Mouse (Mus musculus) bone marrow macrophage, adult 2 months (primary cell): ENCODE data around the gene Osm. TPM values are rescaled to one million over a fixed set of nuclear protein-coding genes. Genes with fewer than 3 reads are reported as not detected.

ENCODE experiments used
- H3K27ac ChIP-seq: 2 replicates; pipeline ENCODE4 v1.5.1; 2012; ENCODE audit warnings: low read depth, low read length; ENCODE audit not compliant: insufficient read depth
- H3K4me1 ChIP-seq: 2 replicates; pipeline ENCODE4 v1.6.1; 2012; ENCODE audit warnings: low read length; ENCODE audit not compliant: control insufficient read depth, insufficient read depth
- H3K4me3 ChIP-seq: 2 replicates; pipeline ENCODE4 v1.5.1; 2012; ENCODE audit warnings: mild to moderate bottlenecking, low read length, moderate library complexity; ENCODE audit not compliant: insufficient read depth
- CTCF ChIP-seq: IDR thresholded peaks from 2 replicates; pipeline ENCODE4 v1.5.1; 2012; ENCODE audit warnings: low read depth, mild to moderate bottlenecking, low read length, moderate library complexity
- POLR2A ChIP-seq: IDR thresholded peaks from 2 replicates; pipeline ENCODE4 v1.6.1; 2012; ENCODE audit warnings: mild to moderate bottlenecking, low read depth, low read length, borderline replicate concordance
- polyA plus RNA-seq: library from polyadenylated mRNA; stranded (reverse); fragments of >200 nt; gene quantifications from 2 replicates; pipeline ENCODE4 v1.2.4, GENCODE M21; 2012; ENCODE audit not compliant: missing spikeins, insufficient read depth, insufficient read length

Gene Osm
- polyA plus RNA-seq, 1 experiment, result 5.3 TPM

DNA sequence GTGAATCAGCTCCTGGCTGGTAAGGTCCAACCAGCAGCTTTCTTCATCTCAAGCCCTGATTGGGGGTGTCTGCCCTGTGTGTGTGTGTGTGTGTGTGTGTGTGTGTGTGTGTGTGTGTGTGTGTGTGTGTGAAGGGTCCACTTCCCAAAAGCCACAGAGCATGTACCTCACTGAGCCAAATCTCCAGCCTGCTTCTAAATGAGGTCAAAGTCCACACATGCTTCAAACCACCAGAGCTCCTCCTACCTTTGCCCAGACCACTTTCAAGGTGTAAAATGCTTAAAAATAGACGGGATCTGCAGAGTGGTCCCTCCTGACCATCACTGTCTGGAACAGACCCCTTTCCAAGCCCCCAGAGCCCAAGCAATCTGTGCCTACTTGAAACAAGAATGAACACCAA, 27.1 kb downstream of the Osm start:
- no peak overlapping the region for H3K27ac ChIP-seq
- no peak overlapping the region for H3K4me3 ChIP-seq
- no peak for TF ChIP-seq POLR2A
- TF ChIP-seq CTCF, result no peak
- H3K4me1 ChIP-seq, result peaks cover 13% of the 10 kb centered on the region

DNA sequence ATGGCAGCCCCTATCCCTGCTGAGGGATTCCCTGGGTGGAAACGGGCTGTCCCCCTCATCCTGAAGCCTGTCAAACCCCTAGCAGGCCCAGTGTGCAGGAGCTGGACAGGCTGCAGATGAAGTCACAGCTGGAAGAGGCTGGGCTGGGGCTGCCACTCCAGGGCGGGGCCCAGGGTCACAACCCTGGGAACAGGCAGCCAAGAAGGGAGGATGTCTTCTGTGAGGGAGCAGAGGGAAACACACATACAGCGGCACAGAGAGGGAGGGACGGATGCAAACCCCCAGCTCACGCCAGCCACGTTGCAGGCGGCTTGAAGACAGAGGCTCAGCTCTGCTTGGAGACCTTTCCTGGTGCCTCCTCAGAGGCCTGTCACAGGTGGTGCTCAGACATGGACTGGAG, 27.8 kb downstream of the Osm start:
- H3K4me3 ChIP-seq, result no peak overlapping the region
- TF ChIP-seq POLR2A (no peak), CTCF (no peak)
- H3K4me1 ChIP-seq, result peaks cover 13% of the 10 kb centered on the region
- H3K27ac ChIP-seq, result no peak overlapping the region

DNA sequence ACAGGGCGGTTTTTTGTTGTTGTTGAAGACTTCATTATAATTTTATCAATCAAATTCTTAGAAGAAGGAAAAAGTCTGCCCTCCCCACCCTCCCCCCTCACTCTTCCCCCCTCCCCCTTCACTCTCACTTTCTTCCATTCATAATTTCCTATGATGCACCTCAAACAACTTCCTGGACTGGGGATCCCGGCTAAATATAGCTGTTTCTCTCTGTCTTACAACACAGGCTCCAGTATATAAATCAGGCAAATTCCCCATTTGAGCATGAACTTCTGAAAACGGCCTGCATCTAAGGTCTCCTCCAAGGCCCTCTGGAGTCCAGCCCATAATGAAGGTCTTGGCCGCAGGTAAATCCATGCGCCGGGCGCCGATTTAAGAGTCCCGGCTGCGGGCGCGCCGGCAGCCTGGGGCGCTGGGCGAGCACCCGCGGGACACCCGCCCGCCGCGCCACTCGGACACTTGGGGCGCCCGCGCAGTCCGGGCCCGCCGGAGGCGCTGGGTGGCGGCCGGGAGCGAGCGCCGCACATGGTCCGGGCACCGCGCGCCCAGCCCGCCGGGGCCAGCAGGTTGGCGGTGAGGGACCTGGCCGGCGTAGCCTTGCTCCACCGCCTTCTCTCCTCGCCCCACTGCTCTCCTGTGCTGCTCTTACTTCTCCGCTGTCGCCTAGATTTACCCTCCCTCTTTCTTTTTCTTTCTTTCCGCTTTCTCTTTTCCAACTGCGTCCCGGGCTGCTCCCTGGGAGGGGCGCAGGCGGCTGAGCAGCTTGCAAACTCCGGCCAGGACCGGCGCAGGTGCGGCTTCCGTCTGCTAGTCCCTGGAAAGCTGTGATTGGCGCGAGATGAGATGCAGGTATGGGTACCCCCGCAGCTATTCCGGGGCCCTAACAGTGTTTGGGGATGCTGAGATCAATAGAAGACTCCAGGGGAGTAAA, 30.3 kb downstream of the Osm start:
- no peak overlapping the region for H3K27ac ChIP-seq
- no peak for TF ChIP-seq POLR2A
- TF ChIP-seq CTCF, result no peak
- H3K4me1 ChIP-seq, result 0 out of 2 replicates have a peak, but pooled peaks cover 3% of the 10 kb centered on the region
- H3K4me3 ChIP-seq, result peak overlapping the region; percentile 65

DNA sequence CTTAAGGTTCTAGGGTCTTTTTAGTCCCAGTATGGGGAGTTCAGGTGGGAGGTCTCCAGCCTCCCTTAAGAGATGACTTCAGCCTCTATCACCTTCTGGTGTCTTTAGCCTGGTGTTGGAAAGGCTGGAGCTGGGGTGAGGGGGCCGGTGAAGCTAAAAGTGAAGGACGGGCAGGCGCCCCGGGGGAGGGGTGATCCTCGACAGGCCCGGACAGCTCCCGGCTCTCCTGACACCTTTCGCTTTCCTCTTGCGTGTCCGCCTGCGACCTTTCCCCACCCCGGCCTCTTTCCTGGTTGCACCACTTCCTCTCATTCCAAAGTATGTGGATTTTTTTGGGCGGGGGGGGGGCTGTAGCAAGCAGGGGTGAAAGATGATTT, 31.0 kb downstream of the Osm start:
- Histone ChIP-seq H3K27ac (no peak overlapping the region), H3K4me1 (no peaks in the 10 kb centered on the region), H3K4me3 (peak overlapping the region; percentile 65)
- TF ChIP-seq CTCF (no peak), POLR2A (no peak)

DNA sequence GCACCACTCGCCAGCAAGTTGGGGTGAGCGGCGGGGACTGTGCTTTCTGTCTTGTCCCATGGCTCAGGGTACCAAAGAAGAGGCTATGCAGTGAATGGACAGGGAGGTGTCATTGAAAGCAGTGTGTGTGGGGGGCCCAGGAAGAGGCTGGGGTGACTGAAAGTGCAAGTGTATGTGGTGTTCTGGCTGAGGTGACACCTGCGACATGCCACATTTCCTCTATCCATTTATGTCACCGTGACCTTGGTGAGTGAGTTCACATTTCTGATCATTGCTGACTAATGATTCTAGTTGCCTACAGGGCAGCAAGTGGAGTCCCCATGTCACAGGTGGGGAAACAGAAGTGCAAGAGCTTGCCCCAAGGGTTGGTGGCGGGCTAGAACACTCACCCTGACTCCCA, 32.3 kb downstream of the Osm start:
- Histone ChIP-seq H3K27ac (no peak overlapping the region), H3K4me3 (no peak overlapping the region), H3K4me1 (no peaks in the 10 kb centered on the region)
- no peak for TF ChIP-seq POLR2A
- no peak for TF ChIP-seq CTCF

DNA sequence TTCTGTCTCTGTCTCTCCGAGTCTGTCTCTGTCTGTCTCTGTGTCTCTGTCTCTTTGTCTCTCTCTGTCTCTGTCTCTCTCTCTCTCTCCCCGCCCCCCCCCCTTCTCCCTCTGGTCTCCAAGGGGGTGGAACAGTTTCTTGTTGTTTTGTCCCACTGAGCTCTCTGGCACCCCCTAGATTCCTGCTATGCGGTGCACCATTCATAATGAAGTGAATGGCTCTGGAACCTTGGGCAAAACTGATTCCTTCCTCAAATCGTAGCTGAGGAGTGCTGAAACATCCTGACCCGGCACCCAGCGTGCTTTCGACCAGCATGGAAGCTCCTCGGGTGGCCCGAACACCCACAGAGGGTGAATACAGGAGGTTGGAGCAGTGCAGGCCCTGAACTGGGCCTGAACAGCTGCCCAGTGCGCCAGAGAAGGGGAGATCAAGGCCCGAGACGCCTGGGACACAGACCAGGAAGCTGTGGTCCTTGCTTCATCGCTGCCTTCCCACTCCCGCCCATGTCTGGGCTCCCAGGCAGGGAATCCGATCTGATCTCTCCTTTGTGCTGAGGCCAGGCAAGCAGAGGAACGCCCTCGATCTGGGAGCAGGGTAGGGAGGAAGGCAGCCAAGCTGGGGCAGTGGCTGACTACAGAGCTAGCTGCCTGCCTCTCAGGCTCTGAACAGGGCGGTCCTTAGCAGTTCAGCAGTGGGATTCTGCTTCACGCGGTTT, 34.7 kb downstream of the Osm start:
- Histone ChIP-seq H3K4me3 (no peak overlapping the region), H3K4me1 (no peaks in the 10 kb centered on the region), H3K27ac (no peak overlapping the region)
- no peak for TF ChIP-seq POLR2A
- peak; percentile 38; the same call in 1 of the 2 replicates for TF ChIP-seq CTCF

DNA sequence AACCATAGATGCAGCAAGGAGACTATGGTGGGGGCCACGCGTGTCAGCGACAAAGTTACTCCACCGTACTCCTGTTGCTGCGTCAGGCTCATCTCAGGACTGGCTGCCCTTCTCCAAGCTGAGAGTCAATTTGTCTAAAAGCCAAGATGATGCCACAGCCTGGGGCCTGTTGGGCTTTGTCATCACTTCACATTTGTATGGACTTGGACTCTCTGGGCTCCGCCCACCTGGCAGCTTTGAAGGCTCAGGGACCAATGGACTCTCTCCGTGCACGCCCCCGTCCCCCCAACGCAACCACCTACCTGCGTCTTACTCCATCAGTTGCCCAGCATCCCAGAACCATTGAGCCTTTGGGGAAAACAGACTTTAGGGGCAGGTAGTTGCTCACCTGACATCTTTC, 35.3 kb downstream of the Osm start:
- TF ChIP-seq POLR2A (no peak), CTCF (no peak)
- Histone ChIP-seq H3K4me1 (no peaks in the 10 kb centered on the region), H3K27ac (no peak overlapping the region), H3K4me3 (no peak overlapping the region)

DNA sequence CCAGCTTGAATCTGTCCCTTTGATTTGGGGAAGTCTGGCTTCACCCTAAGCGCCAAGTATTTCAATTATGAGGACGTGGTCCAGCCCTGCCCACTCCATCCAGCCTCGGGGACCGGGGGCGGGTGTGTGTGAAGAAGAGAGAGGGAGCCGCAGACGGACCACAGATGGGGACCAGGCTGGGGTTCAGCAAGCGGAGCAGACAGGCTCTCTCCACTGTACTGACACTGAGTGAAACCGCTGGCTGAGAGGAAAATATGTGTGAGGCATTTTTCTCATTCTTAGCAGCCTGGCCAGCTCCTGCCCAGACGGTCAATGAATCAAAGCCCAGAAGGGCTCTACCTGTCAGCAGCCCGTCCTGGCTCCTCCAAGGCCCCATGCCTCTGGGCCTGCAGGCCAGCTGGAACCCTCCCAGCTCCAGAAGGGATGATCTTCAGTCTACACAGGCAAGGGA, 40.2 kb downstream of the Osm start:
- 0 out of 2 replicates have a peak, but pooled peaks cover 2% of the 10 kb centered on the region for H3K4me1 ChIP-seq
- no peak overlapping the region for H3K4me3 ChIP-seq
- H3K27ac ChIP-seq, result no peak overlapping the region
- no peak for TF ChIP-seq POLR2A
- TF ChIP-seq CTCF, result no peak

DNA sequence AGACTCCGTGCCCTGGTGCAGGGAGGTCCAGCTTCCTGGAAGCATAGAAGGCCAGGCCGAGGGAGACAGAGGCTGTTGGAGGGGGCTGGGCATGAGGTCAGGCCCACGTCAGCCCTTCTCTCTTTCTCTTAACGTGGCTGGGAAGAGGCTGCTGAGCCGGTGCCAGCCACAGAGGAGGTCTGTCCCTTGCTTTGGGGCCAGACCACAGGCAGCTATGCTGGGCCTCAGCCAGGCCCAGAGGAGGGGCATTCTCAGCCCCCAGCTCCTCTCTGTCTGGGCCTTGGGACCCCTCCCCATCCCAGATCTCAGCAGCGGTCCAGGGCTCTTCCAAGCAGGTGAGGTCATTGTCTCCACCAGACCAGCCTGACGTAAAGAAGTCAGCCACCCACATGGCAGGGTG, 43.7 kb downstream of the Osm start:
- H3K27ac ChIP-seq, result no peak overlapping the region
- H3K4me1 ChIP-seq, result 0 out of 2 replicates have a peak, but pooled peaks cover 2% of the 10 kb centered on the region
- no peak overlapping the region for H3K4me3 ChIP-seq
- no peak for TF ChIP-seq POLR2A
- TF ChIP-seq CTCF, result no peak

DNA sequence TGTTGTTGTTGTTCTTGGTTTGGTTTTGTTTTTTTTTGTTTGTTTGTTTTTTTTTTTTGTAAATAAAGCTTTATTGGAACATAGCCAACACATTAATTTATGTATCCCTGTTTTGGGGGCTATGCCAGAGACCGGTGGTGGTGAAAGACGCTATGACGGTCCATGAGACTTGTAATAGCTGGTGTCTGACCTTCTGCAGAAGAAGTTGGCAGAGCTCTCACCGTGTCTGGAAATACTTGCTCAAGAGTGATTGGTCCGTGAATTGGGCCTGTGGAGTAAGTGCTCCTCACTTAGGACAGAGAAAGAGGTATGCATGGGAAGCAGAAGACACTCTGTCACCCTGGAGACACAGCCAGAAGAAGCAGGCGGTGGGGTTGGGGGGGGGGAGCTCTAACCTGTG, 45.6 kb downstream of the Osm start:
- TF ChIP-seq CTCF, result no peak
- no peak for TF ChIP-seq POLR2A
- no peak overlapping the region for H3K4me3 ChIP-seq
- 0 out of 2 replicates have a peak, but pooled peaks cover 2% of the 10 kb centered on the region for H3K4me1 ChIP-seq
- H3K27ac ChIP-seq, result no peak overlapping the region
